Mouse (Mus musculus): ENCODE measurements around the gene Slirp.

DNA sequence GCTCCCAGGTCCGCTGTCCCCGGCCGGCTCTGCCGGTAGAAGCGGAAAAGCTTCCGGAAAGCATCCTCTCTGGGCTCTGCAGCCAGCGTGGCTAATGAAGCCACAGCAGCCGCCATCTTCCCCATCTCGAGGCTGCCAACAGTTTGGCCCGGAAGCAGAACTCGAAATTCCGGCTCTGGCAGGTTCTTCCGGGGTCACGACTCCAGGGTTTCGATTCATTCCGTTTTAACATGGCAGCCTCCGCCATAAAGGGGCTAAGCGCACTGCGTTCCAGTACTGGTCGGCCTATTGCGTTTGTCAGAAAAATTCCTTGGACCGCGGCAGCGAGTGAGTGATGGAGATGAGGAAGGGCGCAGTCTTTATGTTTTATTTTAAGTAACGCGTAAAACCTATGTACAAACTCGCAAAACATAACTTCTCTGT, at the start of gene Slirp, which contains the start of gene Alkbh1:
- TF ChIP-seq POLR2A (IDR thresholded peaks at IDR 0.05; ENCODE audit: borderline replicate concordance, insufficient read depth, low read length) (peak; percentile 67; the same call in 1 of the 2 replicates), CTCF (IDR thresholded peaks at IDR 0.05; ENCODE audit: borderline replicate concordance, insufficient read depth, low read depth, low read length) (no peak)

Measured in cerebellum, adult 2 months (tissue).